Mouse (Mus musculus) right cerebral cortex, adult 2 months (tissue): ENCODE results near the gene Actg1.
"Not testable (repeated sequence)": the region's sequence is repeated elsewhere in the genome, so short reads cannot be mapped to it uniquely, and the experiment has no call there.

ENCODE experiments used
- DNase-seq, 2 experiments: peaks; one replicate each; pipeline ENCODE4 v3.0.0; 2021 to 2022; ENCODE audit warnings: low spot score in 2 of 2

Gene Actg1

GRCm38 (mm10) chr11:120346383-120347034 is 1.8 kb downstream of the Actg1 start:
- not testable (repeated sequence) for DNase-seq

- DNase-seq: no peak
Measured at GRCm38 (mm10) chr11:120345067-120345681, 3.2 kb downstream of the Actg1 start.

- DNase-seq: no peak
Measured at GRCm38 (mm10) chr11:120344310-120344920, 3.9 kb downstream of the Actg1 start.

- DNase-seq: no peak
Measured at GRCm38 (mm10) chr11:120343519-120344309, 4.6 kb downstream of the Actg1 start.

- DNase-seq: no peak
Measured at GRCm38 (mm10) chr11:120342656-120343160, 5.6 kb downstream of the Actg1 start.

- DNase-seq: no peak
Measured at GRCm38 (mm10) chr11:120341661-120342060, 6.7 kb downstream of the Actg1 start.

- DNase-seq: no peak
Measured at GRCm38 (mm10) chr11:120339978-120340513, 8.3 kb downstream of the Actg1 start.

- no peak for DNase-seq
Measured at GRCm38 (mm10) chr11:120338786-120339185, 9.6 kb downstream of the Actg1 start.

GRCm38 (mm10) chr11:120337447-120337846 is 10.9 kb downstream of the Actg1 start:
- DNase-seq: no peak

- DNase-seq: no peak
Measured at GRCm38 (mm10) chr11:120335431-120336021, 12.8 kb downstream of the Actg1 start.

- DNase-seq: no peak
Measured at GRCm38 (mm10) chr11:120320156-120320555, 28.2 kb downstream of the Actg1 start.

- no peak for DNase-seq
Measured at GRCm38 (mm10) chr11:120319310-120319709, 29.0 kb downstream of the Actg1 start.

GRCm38 (mm10) chr11:120317456-120317855 is 30.9 kb downstream of the Actg1 start:
- DNase-seq: no peak

- DNase-seq: no peak
Measured at GRCm38 (mm10) chr11:120316690-120317254, 31.6 kb downstream of the Actg1 start.

GRCm38 (mm10) chr11:120315832-120316689 is 32.3 kb downstream of the Actg1 start:
- DNase-seq: peak; percentile 94 to 95

GRCm38 (mm10) chr11:120315416-120315761 is 33.0 kb downstream of the Actg1 start:
- DNase-seq: peak; percentile 58 to 60

GRCm38 (mm10) chr11:120314721-120315415 is 33.5 kb downstream of the Actg1 start:
- no peak for DNase-seq

- DNase-seq: no peak
Measured at GRCm38 (mm10) chr11:120313906-120314685, 34.2 kb downstream of the Actg1 start.

GRCm38 (mm10) chr11:120312069-120312468 is 36.3 kb downstream of the Actg1 start:
- no peak for DNase-seq
